Mouse (Mus musculus): Measurements from ENCODE around the gene Neto2. TPM values are rescaled to one million over a fixed set of nuclear protein-coding genes. Genes with fewer than 3 reads are reported as not detected.

Neto2 gene
- polyA plus RNA-seq, 1 experiment from 2014 or later = 4.5 TPM

DNA sequence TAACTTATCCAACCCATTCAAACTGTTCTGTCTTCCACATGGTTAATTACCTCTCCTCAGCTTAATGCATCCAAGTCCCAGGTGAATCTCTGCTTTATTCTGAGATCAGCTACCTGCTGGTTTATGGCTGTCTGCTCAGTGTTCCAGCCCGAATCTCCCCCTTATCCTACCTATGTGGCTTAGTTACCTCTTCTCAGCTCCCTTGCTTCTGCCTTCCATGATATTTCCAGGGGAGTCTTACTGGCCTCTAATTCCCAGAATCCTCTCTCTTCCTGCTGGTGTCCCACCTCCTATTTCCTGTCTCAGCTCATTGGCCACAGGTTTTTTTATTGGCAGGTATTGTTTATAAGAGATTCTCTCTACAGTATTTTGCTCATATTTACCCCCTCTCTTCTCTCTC, 93.8 kb downstream of the Neto2 start:
- H3K9me3 ChIP-seq (ENCODE audit: control insufficient read depth, low read length) = no peaks in the 10 kb centered on the region
- H3K4me2 ChIP-seq (ENCODE audit: low read depth, low read length) = no peak overlapping the region
- no peaks in the 10 kb centered on the region for H3K4me1 ChIP-seq (replicated peaks; ENCODE audit: control insufficient read depth, insufficient read depth, low read length)
- H3K36me3 ChIP-seq (ENCODE audit: control insufficient read depth, insufficient read depth, low read length) = no peaks in the 10 kb centered on the region
- WGBS = 65% methylated on average over 1 of the region's 1 CpGs
- no peak overlapping the region for H3K9ac ChIP-seq (ENCODE audit: low read length)
- ATAC-seq (ENCODE audit: low read depth) = no peak
- no peaks in the 10 kb centered on the region for H3K27me3 ChIP-seq (ENCODE audit: control insufficient read depth, insufficient read depth, low read depth, low read length)
- H3K4me3 ChIP-seq (ENCODE audit: low read length) = no peak overlapping the region
- H3K27ac ChIP-seq (ENCODE audit: low read length) = no peak overlapping the region

DNA sequence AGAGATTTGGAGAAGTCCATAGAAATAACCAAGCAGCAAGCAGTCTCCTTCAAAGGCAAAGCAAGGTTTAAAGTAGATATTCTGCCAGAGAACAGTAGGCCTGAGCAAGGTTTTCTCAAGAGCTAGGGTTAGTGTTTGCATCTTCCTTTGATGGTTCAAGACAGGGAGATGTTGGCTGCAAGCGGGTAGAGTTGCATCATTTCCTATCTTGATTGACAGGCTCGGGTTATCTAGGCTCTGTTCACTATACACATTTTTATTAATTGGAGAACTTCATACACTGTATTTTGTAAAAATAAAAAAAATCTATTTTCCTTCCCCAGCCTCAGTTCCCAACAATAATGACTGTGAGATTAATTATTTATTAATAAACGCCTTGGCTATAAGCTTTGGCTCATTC, 94.2 kb downstream of the Neto2 start:
- Histone ChIP-seq H3K27ac (ENCODE audit: low read length) (no peak overlapping the region), H3K36me3 (ENCODE audit: control insufficient read depth, insufficient read depth, low read length) (no peaks in the 10 kb centered on the region), H3K27me3 (ENCODE audit: control insufficient read depth, insufficient read depth, low read depth, low read length) (no peaks in the 10 kb centered on the region), H3K9me3 (ENCODE audit: control insufficient read depth, low read length) (no peaks in the 10 kb centered on the region), H3K4me1 (replicated peaks; ENCODE audit: control insufficient read depth, insufficient read depth, low read length) (no peaks in the 10 kb centered on the region), H3K4me3 (ENCODE audit: low read length) (no peak overlapping the region), H3K9ac (ENCODE audit: low read length) (no peak overlapping the region), H3K4me2 (ENCODE audit: low read depth, low read length) (no peak overlapping the region)
- 83% methylated on average over 3 of the region's 3 CpGs for WGBS
- no peak for ATAC-seq (ENCODE audit: low read depth)

DNA sequence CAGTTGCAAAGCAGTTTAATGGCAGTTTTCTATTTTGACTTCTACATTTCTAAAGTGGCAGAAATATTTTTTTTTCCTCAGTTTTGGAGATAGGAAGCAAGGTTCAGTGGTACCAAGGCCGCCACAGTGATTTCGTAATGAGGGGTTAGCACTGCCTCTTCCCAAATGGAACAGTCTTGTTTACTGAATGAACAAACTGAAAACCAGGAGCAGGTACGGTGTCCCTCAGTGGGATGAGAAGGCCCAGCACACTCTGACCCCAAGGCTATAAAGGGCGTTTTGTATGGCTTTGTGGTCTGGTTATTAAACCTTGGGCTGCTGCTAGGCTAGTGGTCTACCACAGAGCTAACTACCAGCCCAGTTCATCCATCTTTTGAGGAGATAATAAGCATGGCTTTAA, 96.5 kb downstream of the Neto2 start:
- Histone ChIP-seq H3K27ac (ENCODE audit: low read length) (no peak overlapping the region), H3K4me1 (replicated peaks; ENCODE audit: control insufficient read depth, insufficient read depth, low read length) (no peaks in the 10 kb centered on the region), H3K27me3 (ENCODE audit: control insufficient read depth, insufficient read depth, low read depth, low read length) (no peaks in the 10 kb centered on the region), H3K9me3 (ENCODE audit: control insufficient read depth, low read length) (no peaks in the 10 kb centered on the region), H3K4me2 (ENCODE audit: low read depth, low read length) (no peak overlapping the region), H3K36me3 (ENCODE audit: control insufficient read depth, insufficient read depth, low read length) (no peaks in the 10 kb centered on the region), H3K9ac (ENCODE audit: low read length) (no peak overlapping the region), H3K4me3 (ENCODE audit: low read length) (no peak overlapping the region)
- ATAC-seq (ENCODE audit: low read depth) = no peak
- 76% methylated on average over 4 of the region's 4 CpGs for WGBS

DNA sequence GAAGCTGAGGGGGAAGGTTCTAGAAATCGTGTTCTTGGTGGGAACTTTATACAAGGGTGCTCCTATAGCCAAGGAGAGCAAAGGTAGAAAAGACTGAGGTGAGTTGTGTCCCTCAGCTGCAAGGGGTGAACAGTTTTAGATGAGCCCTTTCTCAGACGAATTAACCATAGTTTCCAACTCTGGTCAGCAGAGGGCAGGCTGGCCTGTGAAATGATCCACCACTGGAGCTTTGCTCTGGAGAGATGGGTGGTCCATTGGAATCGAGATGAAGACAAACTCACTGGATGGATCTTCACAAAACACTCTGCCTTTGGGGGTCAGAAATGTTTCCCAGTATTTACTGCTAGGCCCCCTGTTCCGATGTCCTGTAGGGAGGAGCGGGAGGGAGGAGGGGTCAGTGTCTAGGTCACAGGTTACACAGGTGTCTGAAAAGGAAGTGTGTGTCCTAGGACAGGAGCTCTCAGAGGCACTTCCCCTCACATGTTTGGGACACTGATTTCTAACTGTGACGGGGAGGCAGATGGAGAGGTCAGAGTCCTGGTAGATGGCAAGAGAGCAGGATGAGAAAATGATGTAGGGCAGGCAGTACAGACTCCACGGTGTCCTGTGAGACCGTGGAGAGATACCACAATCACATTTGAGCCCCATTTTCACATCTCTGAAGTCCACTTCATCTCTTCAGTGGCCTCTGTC, 97.4 kb downstream of the Neto2 start:
- Histone ChIP-seq H3K27ac (ENCODE audit: low read length) (no peak overlapping the region), H3K9me3 (ENCODE audit: control insufficient read depth, low read length) (no peaks in the 10 kb centered on the region)

DNA sequence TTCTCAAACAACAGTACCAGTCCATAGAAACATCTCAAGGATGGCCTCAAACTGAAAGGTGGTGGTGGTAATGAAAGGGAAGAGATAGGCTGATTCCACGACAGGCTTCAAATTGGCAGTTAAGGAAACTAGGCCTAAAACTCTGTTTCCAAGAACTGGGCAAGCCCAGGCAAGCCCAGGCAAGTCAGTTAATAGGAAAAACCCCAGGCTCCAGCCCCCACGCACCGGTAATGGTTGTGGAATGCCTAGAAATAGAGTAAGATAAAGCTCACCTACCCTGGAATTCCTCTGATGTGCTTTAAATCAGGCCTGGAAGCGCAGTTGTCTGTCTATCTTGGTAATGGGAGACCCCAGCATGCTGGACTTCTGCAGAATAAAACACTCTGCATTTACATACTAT, 98.0 kb downstream of the Neto2 start:
- no peaks in the 10 kb centered on the region for H3K27me3 ChIP-seq (ENCODE audit: control insufficient read depth, insufficient read depth, low read depth, low read length)
- WGBS = 78% methylated on average over 4 of the region's 4 CpGs
- ATAC-seq (ENCODE audit: low read depth) = no peak
- no peak overlapping the region for H3K27ac ChIP-seq (ENCODE audit: low read length)
- no peak overlapping the region for H3K4me2 ChIP-seq (ENCODE audit: low read depth, low read length)
- no peaks in the 10 kb centered on the region for H3K9me3 ChIP-seq (ENCODE audit: control insufficient read depth, low read length)
- H3K4me1 ChIP-seq (replicated peaks; ENCODE audit: control insufficient read depth, insufficient read depth, low read length) = no peaks in the 10 kb centered on the region
- H3K36me3 ChIP-seq (ENCODE audit: control insufficient read depth, insufficient read depth, low read length) = no peaks in the 10 kb centered on the region
- no peak overlapping the region for H3K4me3 ChIP-seq (ENCODE audit: low read length)
- no peak overlapping the region for H3K9ac ChIP-seq (ENCODE audit: low read length)

More for the DNA sequence above, 97.4 kb downstream of the Neto2 start:
- no peaks in the 10 kb centered on the region for H3K36me3 ChIP-seq (ENCODE audit: control insufficient read depth, insufficient read depth, low read length)
- no peak overlapping the region for H3K9ac ChIP-seq (ENCODE audit: low read length)
- WGBS = 31% methylated on average over 8 of the region's 8 CpGs
- no peaks in the 10 kb centered on the region for H3K4me1 ChIP-seq (replicated peaks; ENCODE audit: control insufficient read depth, insufficient read depth, low read length)
- H3K4me2 ChIP-seq (ENCODE audit: low read depth, low read length) = no peak overlapping the region
- H3K27me3 ChIP-seq (ENCODE audit: control insufficient read depth, insufficient read depth, low read depth, low read length) = no peaks in the 10 kb centered on the region
- ATAC-seq (ENCODE audit: low read depth) = no peak
- no peak overlapping the region for H3K4me3 ChIP-seq (ENCODE audit: low read length)

DNA sequence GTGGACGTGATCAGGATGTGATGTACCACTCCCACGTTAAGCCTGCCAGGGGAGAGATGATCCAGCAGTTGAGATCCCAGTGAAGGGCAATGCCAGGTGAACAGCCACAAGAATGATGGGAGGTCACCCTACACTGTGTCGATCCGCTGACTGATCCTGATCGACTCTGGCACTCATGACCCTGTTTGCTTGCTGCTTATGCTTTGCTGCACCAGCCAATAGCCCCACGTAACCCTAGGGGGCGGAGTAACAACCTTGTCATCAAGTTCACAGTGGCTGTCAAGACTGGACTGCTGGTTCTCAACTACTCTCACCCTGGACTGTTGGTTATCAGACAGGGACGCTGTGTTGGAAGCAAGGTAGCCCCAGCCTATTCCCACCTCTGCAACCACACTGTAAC, 99.0 kb downstream of the Neto2 start:
- Histone ChIP-seq H3K4me2 (ENCODE audit: low read depth, low read length) (no peak overlapping the region), H3K27me3 (ENCODE audit: control insufficient read depth, insufficient read depth, low read depth, low read length) (no peaks in the 10 kb centered on the region), H3K9me3 (ENCODE audit: control insufficient read depth, low read length) (no peaks in the 10 kb centered on the region), H3K9ac (ENCODE audit: low read length) (no peak overlapping the region), H3K4me1 (replicated peaks; ENCODE audit: control insufficient read depth, insufficient read depth, low read length) (no peaks in the 10 kb centered on the region), H3K4me3 (ENCODE audit: low read length) (no peak overlapping the region), H3K27ac (ENCODE audit: low read length) (no peak overlapping the region), H3K36me3 (ENCODE audit: control insufficient read depth, insufficient read depth, low read length) (no peaks in the 10 kb centered on the region)
- no peak for ATAC-seq (ENCODE audit: low read depth)
- WGBS = 70% methylated on average over 8 of the region's 8 CpGs

DNA sequence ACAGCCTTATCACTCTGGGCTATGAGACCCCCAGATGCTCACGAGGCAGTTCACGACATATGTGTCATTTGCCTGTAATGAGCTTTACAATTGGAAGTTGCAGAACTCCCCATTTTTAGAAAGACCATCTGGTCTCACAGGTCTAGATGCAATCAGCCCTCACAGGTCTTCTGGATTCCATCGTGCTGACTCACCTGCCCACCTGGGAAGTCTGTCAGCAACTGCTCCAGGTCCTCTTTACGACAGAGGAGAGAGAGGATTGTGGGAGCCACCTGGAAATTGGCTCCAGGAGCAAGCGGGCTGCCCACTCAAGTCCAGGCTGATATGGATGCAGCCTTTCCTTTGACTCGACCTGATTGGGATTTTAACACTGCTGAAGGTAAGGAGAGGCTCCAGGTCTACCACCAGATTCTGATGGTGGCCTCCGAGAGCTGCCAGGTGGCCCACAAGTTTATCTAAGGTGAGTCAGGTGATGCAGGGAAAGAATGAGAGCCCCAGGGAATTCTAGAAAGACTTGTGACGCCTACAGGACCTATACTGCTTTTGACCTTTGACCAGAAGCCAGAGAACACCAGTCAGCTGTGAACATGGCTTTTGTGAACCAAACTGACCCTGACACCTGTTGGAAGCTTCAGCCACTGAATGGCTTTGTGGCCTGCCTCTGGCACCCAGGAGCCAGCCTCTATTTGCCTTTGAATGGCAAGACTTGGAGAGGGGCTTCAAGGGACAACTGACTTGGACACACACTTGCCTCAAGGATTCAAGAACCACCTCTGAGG, 103.1 kb downstream of the Neto2 start:
- H3K27ac ChIP-seq (ENCODE audit: low read length) = no peak overlapping the region
- no peaks in the 10 kb centered on the region for H3K9me3 ChIP-seq (ENCODE audit: control insufficient read depth, low read length)
- H3K27me3 ChIP-seq (ENCODE audit: control insufficient read depth, insufficient read depth, low read depth, low read length) = no peaks in the 10 kb centered on the region
- H3K36me3 ChIP-seq (ENCODE audit: control insufficient read depth, insufficient read depth, low read length) = no peaks in the 10 kb centered on the region
- 50% methylated on average over 8 of the region's 8 CpGs for WGBS
- H3K4me2 ChIP-seq (ENCODE audit: low read depth, low read length) = no peak overlapping the region
- no peak overlapping the region for H3K9ac ChIP-seq (ENCODE audit: low read length)
- 0 out of 2 replicates have a peak, but pooled peaks cover 3% of the 10 kb centered on the region for H3K4me1 ChIP-seq (replicated peaks; ENCODE audit: control insufficient read depth, insufficient read depth, low read length)
- no peak overlapping the region for H3K4me3 ChIP-seq (ENCODE audit: low read length)
- no peak for ATAC-seq (ENCODE audit: low read depth)

DNA sequence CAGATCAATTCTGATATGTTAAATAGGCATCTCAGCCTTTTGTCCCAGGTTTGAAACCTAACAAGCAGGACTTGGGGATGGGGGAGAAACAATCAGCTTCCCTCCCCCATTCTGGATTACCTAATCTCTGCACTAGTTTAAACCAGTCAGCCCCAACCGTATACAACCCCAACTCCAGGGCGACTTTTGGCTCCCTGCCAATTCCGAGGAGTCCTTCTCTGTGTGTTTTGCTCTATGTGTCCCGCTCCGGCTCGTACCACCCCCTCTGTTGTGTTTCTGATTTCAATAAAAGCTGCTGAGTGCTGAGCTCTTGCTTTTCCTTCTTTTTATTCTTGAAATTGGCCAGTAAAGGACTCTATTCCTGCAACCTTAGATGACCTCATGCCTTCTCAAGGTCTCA, 105.3 kb downstream of the Neto2 start:
- ATAC-seq (ENCODE audit: low read depth) = peak; percentile 84
- Histone ChIP-seq H3K36me3 (ENCODE audit: control insufficient read depth, insufficient read depth, low read length) (no peaks in the 10 kb centered on the region), H3K27me3 (ENCODE audit: control insufficient read depth, insufficient read depth, low read depth, low read length) (no peaks in the 10 kb centered on the region), H3K9me3 (ENCODE audit: control insufficient read depth, low read length) (no peaks in the 10 kb centered on the region), H3K4me2 (ENCODE audit: low read depth, low read length) (no peak overlapping the region; the same call in 1 of the 2 replicates), H3K27ac (ENCODE audit: low read length) (no peak overlapping the region), H3K9ac (ENCODE audit: low read length) (no peak overlapping the region), H3K4me1 (replicated peaks; ENCODE audit: control insufficient read depth, insufficient read depth, low read length) (0 out of 2 replicates have a peak, but pooled peaks cover 3% of the 10 kb centered on the region), H3K4me3 (ENCODE audit: low read length) (no peak overlapping the region)
- WGBS = 11% methylated on average over 6 of the region's 6 CpGs

DNA sequence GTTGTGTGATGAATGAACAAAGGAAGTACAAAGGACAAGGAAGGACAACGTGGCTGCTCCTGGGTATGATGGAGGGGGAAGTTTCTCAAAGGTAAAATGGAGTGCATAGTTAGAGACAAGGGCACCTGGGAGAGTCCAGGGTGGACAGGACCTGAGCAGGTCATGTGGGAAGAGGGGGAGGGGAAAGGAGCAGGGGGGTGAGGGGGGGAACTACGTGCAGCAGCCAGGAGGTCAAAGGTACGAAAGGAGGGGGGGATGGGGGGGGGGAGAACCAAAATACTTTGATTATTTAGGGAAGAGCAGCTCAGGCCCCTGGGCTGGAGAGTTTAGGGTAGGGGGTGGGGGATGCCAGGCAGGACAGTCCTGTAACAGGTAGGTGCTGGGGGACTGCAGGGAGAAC, 105.7 kb downstream of the Neto2 start:
- no peak overlapping the region for H3K27ac ChIP-seq (ENCODE audit: low read length)
- H3K4me1 ChIP-seq (replicated peaks; ENCODE audit: control insufficient read depth, insufficient read depth, low read length) = 0 out of 2 replicates have a peak, but pooled peaks cover 3% of the 10 kb centered on the region
- no peak overlapping the region for H3K4me2 ChIP-seq (ENCODE audit: low read depth, low read length)
- ATAC-seq (ENCODE audit: low read depth) = 0 out of 2 replicates have a peak, but pooled peaks have one; percentile 27
- no peak overlapping the region for H3K9ac ChIP-seq (ENCODE audit: low read length)
- H3K36me3 ChIP-seq (ENCODE audit: control insufficient read depth, insufficient read depth, low read length) = no peaks in the 10 kb centered on the region
- H3K27me3 ChIP-seq (ENCODE audit: control insufficient read depth, insufficient read depth, low read depth, low read length) = no peaks in the 10 kb centered on the region
- no peaks in the 10 kb centered on the region for H3K9me3 ChIP-seq (ENCODE audit: control insufficient read depth, low read length)
- H3K4me3 ChIP-seq (ENCODE audit: low read length) = no peak overlapping the region
- 19% methylated on average over 3 of the region's 3 CpGs for WGBS
